Mouse (Mus musculus): Measurements from ENCODE around the gene Gbp5.
"Not testable (repeated sequence)": the region's sequence is repeated elsewhere in the genome, so short reads cannot be mapped to it uniquely, and the experiment has no call there.

GRCm38 (mm10) chr3:142567490-142567889, 73.7 kb downstream of the Gbp5 start:
- not testable (repeated sequence) for TF ChIP-seq CTCF (IDR thresholded peaks at IDR 0.05; ENCODE audit: low read depth, low read length); POLR2A (IDR thresholded peaks at IDR 0.05; ENCODE audit: borderline replicate concordance, low read depth, low read length)

Data from bone marrow macrophage, adult 2 months (primary cell).